Comparison of ENCODE assay signal across 8 mouse cellular contexts in the genomic region with DNA sequence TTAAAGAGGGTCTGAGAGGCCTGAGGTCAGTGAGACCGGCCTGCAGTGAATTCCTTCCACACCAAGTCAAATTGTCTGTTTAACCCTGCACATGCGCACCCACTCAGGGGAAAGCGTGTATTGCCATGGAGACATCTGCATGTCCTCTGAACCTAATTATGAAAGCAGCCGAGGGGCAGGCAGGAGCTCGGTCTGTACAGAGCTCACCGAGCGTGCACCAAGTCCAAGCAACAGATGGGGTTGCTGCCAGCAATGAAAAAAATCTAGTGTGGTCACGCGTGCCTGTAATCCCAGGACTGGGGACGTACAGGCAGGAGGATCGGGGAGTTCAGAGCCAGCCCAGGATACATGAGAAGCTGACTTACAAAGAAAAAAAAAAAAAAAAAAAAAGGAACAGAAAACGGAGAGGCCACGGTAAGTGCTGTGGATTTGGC. TPM values are rescaled to one million over a fixed set of nuclear protein-coding genes. Genes with fewer than 3 reads are reported as not detected.
DNase-seq lines count a peak whose midpoint lies in the region; ATAC-seq and TF ChIP-seq lines count a peak whose summit lies in the region.

No protein-coding gene starts in this region.

- H3K36me3 ChIP-seq in forebrain, postnatal 0 days (ENCODE audit: insufficient read depth), result peaks cover 16% of the 10 kb centered on the region
- H3K36me3 ChIP-seq in limb, embryonic 14.5 days (ENCODE audit: control insufficient read depth, insufficient read depth, low read length), result 0 out of 2 replicates have a peak, but pooled peaks cover 5% of the 10 kb centered on the region
- H3K36me3 ChIP-seq in neural tube, embryonic 15.5 days, result peaks cover 17% of the 10 kb centered on the region; the same call in 1 of the 2 replicates

- H3K4me2 ChIP-seq in forebrain, postnatal 0 days (ENCODE audit: low read depth), result peak overlapping the region; percentile 60
- peak overlapping the region; percentile 48 for H3K4me2 ChIP-seq in limb, embryonic 14.5 days (replicated peaks; ENCODE audit: low read depth, low read length, severe bottlenecking)
- peak overlapping the region; percentile 57 for H3K4me2 ChIP-seq in neural tube, embryonic 15.5 days

- peaks cover 14% of the 10 kb centered on the region for H3K4me1 ChIP-seq in forebrain, postnatal 0 days (ENCODE audit: insufficient read depth)
- H3K4me1 ChIP-seq in limb, embryonic 14.5 days (ENCODE audit: control insufficient read depth, insufficient read depth, low read length), result peaks cover 8% of the 10 kb centered on the region; the same call in 1 of the 2 replicates
- peaks cover 13% of the 10 kb centered on the region for H3K4me1 ChIP-seq in neural tube, embryonic 15.5 days

- DNase-seq in adrenal gland, postnatal 10 days, result peak; percentile 23
- DNase-seq in adrenal gland, postnatal 36 days, result no peak
- peak; percentile 65 for DNase-seq in Muller cell, postnatal 12 days (ENCODE audit: inconsistent ontology term)
- DNase-seq in forebrain, postnatal 0 days, result no peak
- DNase-seq in kidney, adult 11 months, result peak; percentile 83
- DNase-seq in limb, embryonic 14.5 days (ENCODE audit: low spot score), result peak; percentile 65
- no peak for DNase-seq in spleen, adult 18-20 months

- H3K27me3 ChIP-seq in forebrain, postnatal 0 days (ENCODE audit: insufficient read depth, low read length), result no peaks in the 10 kb centered on the region
- no peaks in the 10 kb centered on the region for H3K27me3 ChIP-seq in limb, embryonic 14.5 days (ENCODE audit: control insufficient read depth, insufficient read depth, low read length)
- no peaks in the 10 kb centered on the region for H3K27me3 ChIP-seq in neural tube, embryonic 15.5 days (replicated peaks)

- ATAC-seq in forebrain, postnatal 0 days, result peak; percentile 75
- peak; percentile 77 for ATAC-seq in limb, embryonic 14.5 days (ENCODE audit: low FRiP score, low read depth)
- ATAC-seq in neural tube, embryonic 15.5 days (ENCODE audit: low FRiP score), result peak; percentile 70

- H3K9ac ChIP-seq in forebrain, postnatal 0 days, result peak overlapping the region; percentile 58
- peak overlapping the region; percentile 32; the same call in 1 of the 2 replicates for H3K9ac ChIP-seq in limb, embryonic 14.5 days (ENCODE audit: low read depth, low read length, severe bottlenecking)
- H3K9ac ChIP-seq in neural tube, embryonic 15.5 days (replicated peaks), result peak overlapping the region; percentile 36; the same call in 1 of the 2 replicates

- no peak for TF ChIP-seq POLR2A in limb, embryonic 14.5 days (IDR thresholded peaks at IDR 0.05; ENCODE audit: borderline replicate concordance, extremely low read depth, insufficient read depth, insufficient read length)

- WGBS in forebrain, postnatal 0 days, result 7% methylated on average over 13 of the region's 13 CpGs
- 9% methylated on average over 13 of the region's 13 CpGs for WGBS in limb, embryonic 14.5 days
- WGBS in neural tube, embryonic 15.5 days, result 6% methylated on average over 13 of the region's 13 CpGs

- no peaks in the 10 kb centered on the region for H3K9me3 ChIP-seq in forebrain, postnatal 0 days (ENCODE audit: low read length)
- no peaks in the 10 kb centered on the region for H3K9me3 ChIP-seq in limb, embryonic 14.5 days (ENCODE audit: control insufficient read depth, low read length)
- H3K9me3 ChIP-seq in neural tube, embryonic 15.5 days (replicated peaks), result no peaks in the 10 kb centered on the region

- TF ChIP-seq CTCF in forebrain, postnatal 0 days (IDR thresholded peaks at IDR 0.05; ENCODE audit: low read depth), result no peak

- peak overlapping the region; percentile 35 for H3K4me3 ChIP-seq in forebrain, postnatal 0 days (ENCODE audit: low read depth, low read length)
- peak overlapping the region; percentile 27 for H3K4me3 ChIP-seq in limb, embryonic 14.5 days (replicated peaks; ENCODE audit: low read length)
- peak overlapping the region; percentile 32 for H3K4me3 ChIP-seq in neural tube, embryonic 15.5 days (replicated peaks)

- peak overlapping the region; percentile 90 for H3K27ac ChIP-seq in forebrain, postnatal 0 days (ENCODE audit: low read depth, low read length)
- H3K27ac ChIP-seq in limb, embryonic 14.5 days (replicated peaks; ENCODE audit: low read depth, low read length), result peak overlapping the region; percentile 56
- peak overlapping the region; percentile 78 for H3K27ac ChIP-seq in neural tube, embryonic 15.5 days (replicated peaks)

RNA-seq across cellular contexts. Expression of a gene that starts 32.7 kb away (rescaled TPM):
- total RNA-seq in adrenal gland, postnatal 10 days (2021), result 10 to 100 TPM; 14.8 to 17.3 TPM
- total RNA-seq in adrenal gland, postnatal 36 days (2021), result 10 to 100 TPM; 30.0 to 35.0 TPM
- total RNA-seq in forebrain, postnatal 0 days (2014; rRNA removed), result 5.2 and 7.9 TPM in 2 replicates
- 1.6 and 2.6 TPM in 2 replicates for polyA plus RNA-seq in forebrain, postnatal 0 days (2015; fragmentation: Nextera tagmentation; extraction: Ambion mirVana)
- 7.5 and 8.1 TPM in 2 replicates for polyA plus RNA-seq in limb, embryonic 14.5 days (2012; rRNA removed)
- polyA plus RNA-seq in limb, embryonic 14.5 days (2014; fragmentation: Nextera tagmentation; extraction: Ambion mirVana), result 2.1 and 3.0 TPM in 2 replicates
- 3.9 and 4.6 TPM in 2 replicates for polyA plus RNA-seq in neural tube, embryonic 15.5 days (2015; fragmentation: Nextera tagmentation; extraction: Ambion mirVana)

RNA-seq across cellular contexts. Expression of a gene that starts 35.7 kb away (rescaled TPM):
- total RNA-seq in adrenal gland, postnatal 10 days (2021), result 10 to 100 TPM in 1 of 2 experiments, 1 to 10 TPM in 1; 7.9 to 11.1 TPM
- total RNA-seq in adrenal gland, postnatal 36 days (2021), result 1 to 10 TPM; 5.7 to 6.9 TPM
- 33.2 and 34.5 TPM in 2 replicates for total RNA-seq in forebrain, postnatal 0 days (2014; rRNA removed)
- 38.6 and 42.7 TPM in 2 replicates for polyA plus RNA-seq in forebrain, postnatal 0 days (2015; fragmentation: Nextera tagmentation; extraction: Ambion mirVana)
- 8.9 and 11.5 TPM in 2 replicates for polyA plus RNA-seq in limb, embryonic 14.5 days (2012; rRNA removed)
- polyA plus RNA-seq in limb, embryonic 14.5 days (2014; fragmentation: Nextera tagmentation; extraction: Ambion mirVana), result 7.5 and 7.9 TPM in 2 replicates
- polyA plus RNA-seq in neural tube, embryonic 15.5 days (2015; fragmentation: Nextera tagmentation; extraction: Ambion mirVana), result 31.2 and 37.0 TPM in 2 replicates

RNA-seq across cellular contexts. Expression of a gene that starts 57.5 kb away (rescaled TPM):
- 10 to 100 TPM; 46.2 TPM for total RNA-seq in adrenal gland, postnatal 10 days (2021)
- 10 to 100 TPM; 35.3 to 74.4 TPM for total RNA-seq in adrenal gland, postnatal 36 days (2021)
- total RNA-seq in forebrain, postnatal 0 days (2014; rRNA removed), result 89.0 and 102 TPM in 2 replicates
- polyA plus RNA-seq in forebrain, postnatal 0 days (2015; fragmentation: Nextera tagmentation; extraction: Ambion mirVana), result 36.0 and 44.0 TPM in 2 replicates
- polyA plus RNA-seq in limb, embryonic 14.5 days (2012; rRNA removed), result 29.8 and 30.3 TPM in 2 replicates
- 18.3 and 18.8 TPM in 2 replicates for polyA plus RNA-seq in limb, embryonic 14.5 days (2014; fragmentation: Nextera tagmentation; extraction: Ambion mirVana)
- 15.7 and 17.3 TPM in 2 replicates for polyA plus RNA-seq in neural tube, embryonic 15.5 days (2015; fragmentation: Nextera tagmentation; extraction: Ambion mirVana)

Comparison
In these comparisons a context has a peak if more than half of its experiments do, and no peak if none do; other contexts are left out.
1. DNase-seq: peak in adrenal gland, postnatal 10 days (single experiment), Muller cell, postnatal 12 days (single experiment), kidney, adult 11 months (single experiment) and limb, embryonic 14.5 days (single experiment); none in adrenal gland, postnatal 36 days (0 of 2), forebrain, postnatal 0 days (single experiment) and spleen, adult 18-20 months (0 of 2).
2. Peak in every context shown above with its lines, with median percentiles within 50 percentile points of each other: ATAC-seq, H3K27ac ChIP-seq, H3K4me2 ChIP-seq, H3K4me3 ChIP-seq and H3K9ac ChIP-seq.